ENCODE assay signal across 8 mouse cellular contexts in genomic region chr12:4843741-4844140, GRCm38 (mm10). TPM values are rescaled to one million over a fixed set of nuclear protein-coding genes. Genes with fewer than 3 reads are reported as not detected.
DNase-seq lines count a peak whose midpoint lies in the region; ATAC-seq and TF ChIP-seq lines count a peak whose summit lies in the region.

No protein-coding gene starts in this region.

- no peak for TF ChIP-seq CTCF in cortical plate, adult 2 months (IDR thresholded peaks at IDR 0.05; ENCODE audit: extremely low read depth, insufficient read depth, low read length)

- H3K4me2 ChIP-seq in heart, embryonic 15.5 days, result peak overlapping the region; percentile 67
- H3K4me2 ChIP-seq in stomach, embryonic 15.5 days, result peak overlapping the region; percentile 54

- peaks cover under 1% of the 10 kb centered on the region; the same call in 1 of the 2 replicates for H3K36me3 ChIP-seq in heart, embryonic 15.5 days
- no peaks in the 10 kb centered on the region for H3K36me3 ChIP-seq in stomach, embryonic 15.5 days

- peak overlapping the region; percentile 89 for H3K4me3 ChIP-seq in cortical plate, adult 2 months (ENCODE audit: insufficient read depth, low read length)
- H3K4me3 ChIP-seq in heart, embryonic 15.5 days, result peak overlapping the region; percentile 68
- peak overlapping the region; percentile 73 for H3K4me3 ChIP-seq in stomach, embryonic 15.5 days (replicated peaks)

- H3K27me3 ChIP-seq in heart, embryonic 15.5 days, result no peaks in the 10 kb centered on the region
- no peaks in the 10 kb centered on the region for H3K27me3 ChIP-seq in stomach, embryonic 15.5 days (replicated peaks)

- no peaks in the 10 kb centered on the region for H3K9me3 ChIP-seq in heart, embryonic 15.5 days (replicated peaks)
- no peaks in the 10 kb centered on the region for H3K9me3 ChIP-seq in stomach, embryonic 15.5 days

- H3K27ac ChIP-seq in cortical plate, adult 2 months (ENCODE audit: insufficient read depth, low read length), result no peak overlapping the region
- peak overlapping the region; percentile 77 for H3K27ac ChIP-seq in heart, embryonic 15.5 days
- 0 out of 2 replicates have a peak overlapping the region, but pooled peaks have one; percentile 67 for H3K27ac ChIP-seq in stomach, embryonic 15.5 days

- peak overlapping the region; percentile 62 for H3K9ac ChIP-seq in heart, embryonic 15.5 days
- H3K9ac ChIP-seq in stomach, embryonic 15.5 days, result peak overlapping the region; percentile 39; the same call in 1 of the 2 replicates

- ATAC-seq in heart, embryonic 15.5 days (replicated peaks; ENCODE audit: insufficient number of reproducible peaks, insufficient read depth, low FRiP score, low read depth), result peak; percentile 40; the same call in 1 of the 2 replicates
- ATAC-seq in megakaryocyte progenitor cell, adult 5-6 weeks (replicated peaks; ENCODE audit: poor library complexity), result peak; percentile 59
- peak; percentile 56; the same call in 1 of the 2 replicates for ATAC-seq in stomach, embryonic 15.5 days (ENCODE audit: insufficient read depth, low FRiP score, low read depth)

- H3K4me1 ChIP-seq in cortical plate, adult 2 months (ENCODE audit: control insufficient read depth, insufficient read depth, low read length), result no peaks in the 10 kb centered on the region
- H3K4me1 ChIP-seq in heart, embryonic 15.5 days (replicated peaks), result peaks cover 19% of the 10 kb centered on the region
- H3K4me1 ChIP-seq in stomach, embryonic 15.5 days, result peaks cover 5% of the 10 kb centered on the region

- no peak for TF ChIP-seq POLR2A in cortical plate, adult 2 months (IDR thresholded peaks at IDR 0.05; ENCODE audit: extremely low read depth, insufficient read depth, low read length)

- peak; percentile 82 for DNase-seq in 416B (ENCODE audit: low read depth)
- peak; percentile 44 for DNase-seq in ES-CJ7 (ENCODE audit: low read depth, low spot score)
- peak; percentile 41 to 68 for DNase-seq in kidney, postnatal 36 days
- DNase-seq in urinary bladder, adult 18-20 months (ENCODE audit: low spot score in 2 of 2), result no peak

- 0% methylated on average over 12 of the region's 12 CpGs for WGBS in heart, embryonic 15.5 days
- 0% methylated on average over 12 of the region's 12 CpGs for WGBS in stomach, embryonic 15.5 days

RNA-seq across cellular contexts. Expression of gene Wdcp, which starts 0.6 kb away (rescaled TPM):
- polyA plus RNA-seq in cortical plate, adult 2 months (2012; rRNA removed), result 11.7 and 12.1 TPM in 2 replicates
- polyA plus RNA-seq in heart, embryonic 15.5 days (2015; fragmentation: Nextera tagmentation; extraction: Ambion mirVana), result 15.0 and 15.5 TPM in 2 replicates
- total RNA-seq in megakaryocyte progenitor cell, adult 5-6 weeks (2015), result 17.6 and 19.2 TPM in 2 replicates
- 6.7 and 10.0 TPM in 2 replicates for total RNA-seq in megakaryocyte progenitor cell, adult 5-6 weeks (2017)
- polyA plus RNA-seq in stomach, embryonic 15.5 days (2015; fragmentation: Nextera tagmentation; extraction: Ambion mirVana), result 14.8 and 14.9 TPM in 2 replicates

RNA-seq across cellular contexts. Expression of gene Fkbp1b, which starts 2.4 kb away (rescaled TPM):
- 90.8 and 99.5 TPM in 2 replicates for polyA plus RNA-seq in cortical plate, adult 2 months (2012; rRNA removed)
- 8.9 and 10.5 TPM in 2 replicates for polyA plus RNA-seq in heart, embryonic 15.5 days (2015; fragmentation: Nextera tagmentation; extraction: Ambion mirVana)
- 19.2 and 21.3 TPM in 2 replicates for total RNA-seq in megakaryocyte progenitor cell, adult 5-6 weeks (2015)
- 12.3 and 18.4 TPM in 2 replicates for total RNA-seq in megakaryocyte progenitor cell, adult 5-6 weeks (2017)
- 12.0 and 12.5 TPM in 2 replicates for polyA plus RNA-seq in stomach, embryonic 15.5 days (2015; fragmentation: Nextera tagmentation; extraction: Ambion mirVana)

RNA-seq across cellular contexts. Expression of gene Sf3b6, which starts 26.4 kb away (rescaled TPM):
- polyA plus RNA-seq in cortical plate, adult 2 months (2012; rRNA removed), result 94.4 and 109 TPM in 2 replicates
- polyA plus RNA-seq in heart, embryonic 15.5 days (2015; fragmentation: Nextera tagmentation; extraction: Ambion mirVana), result 97.9 and 107 TPM in 2 replicates
- total RNA-seq in megakaryocyte progenitor cell, adult 5-6 weeks (2015), result 258 and 286 TPM in 2 replicates
- total RNA-seq in megakaryocyte progenitor cell, adult 5-6 weeks (2017), result 158 and 165 TPM in 2 replicates
- polyA plus RNA-seq in stomach, embryonic 15.5 days (2015; fragmentation: Nextera tagmentation; extraction: Ambion mirVana), result 207 and 267 TPM in 2 replicates

RNA-seq across cellular contexts. Expression of gene Mfsd2b, which starts 30.4 kb away (rescaled TPM):
- 1.5 TPM in 2 replicates for polyA plus RNA-seq in cortical plate, adult 2 months (2012; rRNA removed)
- polyA plus RNA-seq in heart, embryonic 15.5 days (2015; fragmentation: Nextera tagmentation; extraction: Ambion mirVana), result 1.4 and 2.2 TPM in 2 replicates
- 10.6 and 20.0 TPM in 2 replicates for total RNA-seq in megakaryocyte progenitor cell, adult 5-6 weeks (2015)
- 6.2 and 14.6 TPM in 2 replicates for total RNA-seq in megakaryocyte progenitor cell, adult 5-6 weeks (2017)
- 2.9 and 5.0 TPM in 2 replicates for polyA plus RNA-seq in stomach, embryonic 15.5 days (2015; fragmentation: Nextera tagmentation; extraction: Ambion mirVana)

Comparison
In these comparisons a context has a peak if more than half of its experiments do, and no peak if none do; other contexts are left out.
1. DNase-seq: peak in 416B (single experiment), ES-CJ7 (single experiment) and kidney, postnatal 36 days (2 of 2); none in urinary bladder, adult 18-20 months (0 of 2).
2. Peak in every context shown above with its lines, with median percentiles within 50 percentile points of each other: H3K4me3 ChIP-seq and ATAC-seq.